Mouse (Mus musculus) limb, embryonic 11.5 days (tissue): ENCODE results near the gene Orai3. TPM values are rescaled to one million over a fixed set of nuclear protein-coding genes. Genes with fewer than 3 reads are reported as not detected.
"Not testable (repeated sequence)": the region's sequence is repeated elsewhere in the genome, so short reads cannot be mapped to it uniquely, and the experiment has no call there.

Experiments used
- ATAC-seq: fragments of 200-750 bp; cut with Nextera tagmentation; 2 replicates; pipeline ENCODE4 v1.8.0; 2017; ENCODE audit warnings: low read depth; ENCODE audit not compliant: insufficient number of reproducible peaks, low FRiP score, low TSS enrichment
- DNase-seq: peaks from one replicate; pipeline ENCODE4 v3.0.0-alpha.2; 2015; ENCODE audit warnings: low spot score
- H3K27ac ChIP-seq: fragments of 300-500 bp; sonication (generic); replicated peaks from 2 replicates; pipeline ENCODE4 v1.5.1; 2014; ENCODE audit warnings: low read depth, mild to moderate bottlenecking, low read length
- H3K27me3 ChIP-seq: fragments of 300-500 bp; sonication (generic); 2 replicates; pipeline ENCODE4 v1.6.1; 2014; ENCODE audit warnings: mild to moderate bottlenecking, low read length, mixed read lengths; ENCODE audit not compliant: control insufficient read depth, insufficient read depth
- H3K36me3 ChIP-seq: fragments of 300-500 bp; sonication (generic); 2 replicates; pipeline ENCODE4 v1.6.1; 2014; ENCODE audit warnings: mild to moderate bottlenecking, low read length, moderate library complexity, mixed read lengths; ENCODE audit not compliant: control insufficient read depth, insufficient read depth
- H3K4me1 ChIP-seq: fragments of 300-500 bp; sonication (generic); 2 replicates; pipeline ENCODE4 v1.6.1; 2014; ENCODE audit warnings: low read length, mixed read lengths; ENCODE audit not compliant: control insufficient read depth, insufficient read depth
- H3K4me2 ChIP-seq: fragments of 300-500 bp; sonication (generic); 2 replicates; pipeline ENCODE4 v1.6.1; 2014; ENCODE audit warnings: low read depth, mild to moderate bottlenecking, moderate library complexity; ENCODE audit not compliant: severe bottlenecking
- H3K4me3 ChIP-seq: fragments of 300-500 bp; sonication (generic); 2 replicates; pipeline ENCODE4 v1.5.1; 2014; ENCODE audit warnings: low read depth, low read length
- H3K9ac ChIP-seq: fragments of 300-500 bp; sonication (generic); 2 replicates; pipeline ENCODE4 v1.6.1; 2014; ENCODE audit warnings: mild to moderate bottlenecking, low read length
- H3K9me3 ChIP-seq: fragments of 300-500 bp; sonication (generic); 2 replicates; pipeline ENCODE4 v1.6.1; 2016; ENCODE audit warnings: low read length; ENCODE audit not compliant: control insufficient read depth
- WGBS: fragments of 180-500 bp; shearing (Covaris S2); extraction: QIAGEN DNeasy Blood & Tissue Kit; methylation state at CpG from one replicate; pipeline ENCODE4 v1.1.7; 2014; 5-methylcytosine and 5-hydroxymethylcytosine counted together
- polyA plus RNA-seq: library from polyadenylated mRNA; unstranded; fragments of >200 nt; fragmentation: Nextera tagmentation; extraction: Ambion mirVana; gene quantifications from 2 replicates; pipeline ENCODE4 v1.2.1, GENCODE M21; 2014

The Orai3 gene
- polyA plus RNA-seq, 1 experiment from 2014 or later: 12.3 TPM

DNA sequence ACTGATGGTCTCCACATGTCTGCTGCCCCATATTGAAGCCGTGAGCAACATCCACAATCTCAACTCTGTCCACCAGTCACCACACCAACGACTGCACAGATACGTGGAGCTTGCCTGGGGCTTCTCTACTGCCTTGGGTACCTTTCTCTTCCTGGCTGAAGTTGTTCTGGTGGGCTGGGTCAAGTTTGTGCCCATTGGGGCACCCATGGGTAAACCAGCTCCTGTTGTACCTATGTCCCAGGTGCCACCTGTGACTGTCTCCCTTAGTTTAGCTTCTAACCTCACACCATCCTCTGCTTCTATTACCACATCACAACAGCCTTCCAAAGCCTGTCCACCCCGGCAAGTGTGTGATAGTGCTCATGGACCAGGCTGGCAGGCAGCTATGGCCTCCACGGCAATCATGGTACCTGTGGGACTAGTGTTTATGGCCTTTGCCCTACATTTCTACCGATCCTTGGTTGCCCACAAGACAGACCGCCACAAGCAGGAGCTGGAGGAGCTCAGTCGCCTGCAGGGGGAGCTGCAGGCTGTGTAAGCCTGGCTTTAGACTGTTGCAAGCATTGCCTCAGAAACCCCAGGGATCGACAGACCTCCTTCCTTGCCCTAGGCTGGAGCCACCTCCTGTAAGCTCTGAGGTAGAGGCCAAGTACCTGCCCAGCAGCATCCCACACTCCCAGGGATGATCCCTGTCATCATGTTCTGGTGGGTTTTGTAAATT, 4.2 kb downstream of the Orai3 start:
- H3K4me3 ChIP-seq: no peak overlapping the region
- no peak overlapping the region for H3K27ac ChIP-seq
- H3K36me3 ChIP-seq: no peaks in the 10 kb centered on the region; the same call in 1 of the 2 replicates
- H3K27me3 ChIP-seq: no peaks in the 10 kb centered on the region
- H3K4me1 ChIP-seq: peaks cover 17% of the 10 kb centered on the region
- no peak for ATAC-seq
- DNase-seq: peak; percentile 75
- H3K9ac ChIP-seq: no peak overlapping the region
- WGBS: 45% methylated on average over 9 of the region's 9 CpGs
- H3K9me3 ChIP-seq: no peaks in the 10 kb centered on the region
- H3K4me2 ChIP-seq: no peak overlapping the region

DNA sequence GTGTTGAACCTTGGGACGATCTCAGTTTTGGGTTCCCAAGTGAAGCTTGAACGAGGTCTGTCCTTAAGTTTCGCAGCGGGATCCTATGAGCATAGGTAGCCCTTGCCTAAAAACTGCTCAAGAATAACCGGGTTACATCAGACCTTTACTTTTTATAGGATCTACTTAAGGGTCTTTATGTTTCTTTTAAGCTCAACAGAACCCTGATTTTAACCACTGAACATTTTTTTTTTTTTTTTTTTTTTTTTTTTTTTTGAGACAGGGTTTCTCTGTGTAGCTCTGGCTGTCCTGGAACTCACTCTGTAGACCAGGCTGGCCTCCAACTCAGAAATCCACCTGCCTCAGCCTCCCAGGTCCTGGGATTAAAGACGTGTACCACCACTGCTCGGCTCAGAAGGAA, 6.2 kb downstream of the Orai3 start:
- not testable (repeated sequence) for H3K4me1 ChIP-seq, H3K36me3 ChIP-seq, DNase-seq, H3K27me3 ChIP-seq, ATAC-seq, H3K27ac ChIP-seq, H3K9ac ChIP-seq, H3K9me3 ChIP-seq
- H3K4me3 ChIP-seq: peak overlapping the region; percentile 70
- peak overlapping the region; percentile 76 for H3K4me2 ChIP-seq
- WGBS: 75% methylated on average over 7 of the region's 7 CpGs

DNA sequence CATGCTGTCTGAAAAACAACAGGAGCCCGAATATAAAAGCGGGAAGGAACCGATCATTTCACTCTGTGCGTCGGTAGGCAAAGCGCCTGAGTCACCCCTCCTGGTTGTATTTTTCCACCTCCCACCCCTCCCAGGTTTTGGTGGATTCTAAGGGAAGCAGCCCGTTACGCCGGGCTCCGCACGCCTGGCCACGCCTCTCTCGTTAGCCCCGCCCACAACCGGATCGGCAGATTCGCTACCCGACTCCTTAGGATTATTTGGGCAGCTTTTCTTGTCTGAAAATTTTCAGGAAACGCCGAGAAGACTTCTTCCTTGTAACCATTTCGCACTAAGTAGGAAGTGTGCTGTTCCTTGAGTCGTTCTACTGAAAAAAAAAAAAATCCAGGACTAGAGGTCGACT, 6.8 kb downstream of the Orai3 start, which contains the start of gene Setd1a:
Setd1a (plus strand) TSS at position 245 of the 400 bp plus-strand sequence.
- peak within 1 kb of the TSS; percentile 70 for H3K4me3 ChIP-seq
- no peaks in the 10 kb centered on the region for H3K9me3 ChIP-seq
- H3K27me3 ChIP-seq: no peaks in the 10 kb centered on the region
- WGBS: under 1% methylated on average over 23 of the region's 23 CpGs
- peaks cover 8% of the 10 kb centered on the region for H3K4me1 ChIP-seq
- peak within 1 kb of the TSS; percentile 76 for H3K4me2 ChIP-seq
- ATAC-seq: peak; percentile 61; the same call in 1 of the 2 replicates
- peaks cover 4% of the 10 kb centered on the region; the same call in 1 of the 2 replicates for H3K36me3 ChIP-seq
- peak within 1 kb of the TSS; percentile 91 for H3K27ac ChIP-seq
- peak within 1 kb of the TSS; percentile 92 for H3K9ac ChIP-seq
- peak; percentile 92 for DNase-seq

- peak overlapping the region; percentile 70 for H3K4me3 ChIP-seq
These were observed 7.4 kb downstream of the Orai3 start for GRCm38 (mm10) chr7:127776878-127777473.

DNA sequence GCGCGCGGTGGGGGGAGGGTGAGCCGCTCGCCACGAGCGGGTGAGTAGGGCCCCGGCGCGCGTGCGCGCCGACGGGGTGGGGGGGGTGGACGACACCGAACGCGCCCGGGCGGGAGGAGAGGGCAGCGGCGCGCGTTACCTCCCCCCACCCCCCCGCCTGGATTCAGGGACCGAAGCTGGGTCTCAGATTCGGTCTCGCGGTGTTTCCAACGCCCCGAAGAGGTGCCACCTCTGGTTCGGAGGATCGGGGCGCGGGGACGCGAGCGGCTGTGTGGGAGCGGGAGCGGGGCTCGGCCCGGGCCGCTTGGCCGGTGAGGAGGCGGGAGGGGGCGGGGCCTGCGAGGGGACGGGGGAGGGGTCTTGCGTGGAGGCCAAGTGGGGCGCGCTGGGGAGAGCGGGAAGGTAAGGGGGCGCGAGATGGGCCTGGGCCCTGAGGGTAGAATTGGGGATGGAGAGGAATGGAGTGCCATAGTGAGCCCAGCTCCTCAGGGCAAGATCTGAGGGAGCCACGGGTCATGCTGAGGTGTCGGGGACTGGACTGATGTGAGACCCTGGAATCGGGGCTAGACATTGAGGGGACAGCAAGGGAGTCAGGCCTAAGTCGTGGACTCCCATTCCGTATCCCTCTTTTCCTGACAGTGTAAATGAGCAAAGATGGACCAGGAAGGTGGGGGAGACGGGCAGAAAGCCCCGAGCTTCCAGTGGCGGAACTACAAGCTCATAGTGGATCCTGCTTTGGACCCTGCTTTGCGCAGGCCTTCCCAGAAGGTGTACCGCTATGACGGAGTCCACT, 8.1 kb downstream of the Orai3 start:
- WGBS: 3% methylated on average over 53 of the region's 66 CpGs
- peak overlapping the region; percentile 76 for H3K4me2 ChIP-seq
- peaks cover 8% of the 10 kb centered on the region for H3K4me1 ChIP-seq
- no peaks in the 10 kb centered on the region for H3K27me3 ChIP-seq
- peak overlapping the region; percentile 70 for H3K4me3 ChIP-seq
- H3K36me3 ChIP-seq: peaks cover 7% of the 10 kb centered on the region; the same call in 1 of the 2 replicates
- DNase-seq (peak; percentile 74), ATAC-seq (peak; percentile 48)
- peak overlapping the region; percentile 92 for H3K9ac ChIP-seq
- no peaks in the 10 kb centered on the region for H3K9me3 ChIP-seq
- peak overlapping the region; percentile 91 for H3K27ac ChIP-seq

More at GRCm38 (mm10) chr7:127776878-127777473, 7.4 kb downstream of the Orai3 start:
- Histone ChIP-seq H3K36me3 (peaks cover 5% of the 10 kb centered on the region; the same call in 1 of the 2 replicates), H3K27me3 (no peaks in the 10 kb centered on the region), H3K4me2 (peak overlapping the region; percentile 76), H3K27ac (peak overlapping the region; percentile 91), H3K9ac (peak overlapping the region; percentile 92), H3K4me1 (peaks cover 8% of the 10 kb centered on the region), H3K9me3 (no peaks in the 10 kb centered on the region)
- WGBS: under 1% methylated on average over 46 of the region's 70 CpGs
- DNase-seq (peak; percentile 96), ATAC-seq (peak; percentile 89)

GRCm38 (mm10) chr7:127778350-127778749, 8.7 kb downstream of the Orai3 start:
- no peaks in the 10 kb centered on the region for H3K27me3 ChIP-seq
- H3K4me3 ChIP-seq: peak overlapping the region; percentile 70
- H3K4me1 ChIP-seq: peaks cover 8% of the 10 kb centered on the region
- peak overlapping the region; percentile 92 for H3K9ac ChIP-seq
- no peaks in the 10 kb centered on the region for H3K9me3 ChIP-seq
- DNase-seq (no peak), ATAC-seq (no peak)
- no peak overlapping the region for H3K27ac ChIP-seq
- peak overlapping the region; percentile 76 for H3K4me2 ChIP-seq
- peaks cover 7% of the 10 kb centered on the region; the same call in 1 of the 2 replicates for H3K36me3 ChIP-seq
- WGBS: 82% methylated on average over 4 of the region's 4 CpGs

DNA sequence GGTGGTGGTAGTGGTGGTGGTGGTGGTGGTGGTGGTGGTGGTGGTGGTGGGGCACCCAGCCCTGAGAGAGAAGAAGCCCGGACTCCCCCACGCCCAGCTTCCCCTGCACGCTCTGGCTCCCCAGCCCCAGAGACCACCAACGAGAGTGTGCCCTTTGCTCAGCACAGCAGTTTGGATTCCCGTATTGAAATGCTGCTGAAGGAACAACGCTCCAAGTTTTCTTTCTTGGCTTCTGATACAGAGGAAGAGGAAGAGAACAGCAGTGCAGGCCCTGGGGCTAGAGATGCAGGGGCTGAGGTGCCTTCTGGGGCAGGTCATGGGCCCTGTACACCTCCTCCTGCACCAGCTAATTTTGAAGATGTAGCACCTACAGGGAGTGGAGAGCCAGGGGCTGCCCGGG, 15.7 kb downstream of the Orai3 start, which contains the start of gene Gm49388:
Gm49388 (plus strand) TSS at position 301 of the 400 bp plus-strand sequence.
- 92% methylated on average over 7 of the region's 7 CpGs for WGBS
- ATAC-seq (no peak), DNase-seq (no peak)
- H3K4me1 ChIP-seq: no peaks in the 10 kb centered on the region
- H3K4me3 ChIP-seq: no peak within 1 kb of the TSS
- no peak within 1 kb of the TSS for H3K9ac ChIP-seq
- no peaks in the 10 kb centered on the region for H3K27me3 ChIP-seq
- H3K9me3 ChIP-seq: no peaks in the 10 kb centered on the region
- H3K27ac ChIP-seq: no peak within 1 kb of the TSS
- H3K36me3 ChIP-seq: peaks cover 42% of the 10 kb centered on the region
- H3K4me2 ChIP-seq: no peak within 1 kb of the TSS
